Mouse (Mus musculus): ENCODE results near the gene Pglyrp1.

Gene Pglyrp1

DNA sequence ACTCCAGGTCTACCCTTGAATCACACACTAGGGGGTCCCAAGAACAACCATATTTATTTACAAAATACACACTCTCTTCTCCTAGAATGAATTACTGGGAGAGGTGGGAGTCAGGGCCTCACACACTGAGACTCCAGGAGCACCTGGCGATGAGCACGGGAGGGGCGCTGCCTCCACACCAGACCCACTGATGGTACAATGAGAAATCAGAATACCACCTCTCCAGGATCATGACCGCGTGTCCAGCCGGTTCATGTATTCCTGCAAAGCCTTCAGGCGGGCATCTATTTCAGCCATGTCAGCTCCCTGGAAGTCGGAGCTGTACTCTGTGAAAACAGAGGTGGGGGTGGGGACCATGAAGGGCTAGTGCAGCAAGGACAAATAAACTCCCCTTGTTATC lies 19.7 kb downstream of the Pglyrp1 start:
- no peak for DNase-seq

DNA sequence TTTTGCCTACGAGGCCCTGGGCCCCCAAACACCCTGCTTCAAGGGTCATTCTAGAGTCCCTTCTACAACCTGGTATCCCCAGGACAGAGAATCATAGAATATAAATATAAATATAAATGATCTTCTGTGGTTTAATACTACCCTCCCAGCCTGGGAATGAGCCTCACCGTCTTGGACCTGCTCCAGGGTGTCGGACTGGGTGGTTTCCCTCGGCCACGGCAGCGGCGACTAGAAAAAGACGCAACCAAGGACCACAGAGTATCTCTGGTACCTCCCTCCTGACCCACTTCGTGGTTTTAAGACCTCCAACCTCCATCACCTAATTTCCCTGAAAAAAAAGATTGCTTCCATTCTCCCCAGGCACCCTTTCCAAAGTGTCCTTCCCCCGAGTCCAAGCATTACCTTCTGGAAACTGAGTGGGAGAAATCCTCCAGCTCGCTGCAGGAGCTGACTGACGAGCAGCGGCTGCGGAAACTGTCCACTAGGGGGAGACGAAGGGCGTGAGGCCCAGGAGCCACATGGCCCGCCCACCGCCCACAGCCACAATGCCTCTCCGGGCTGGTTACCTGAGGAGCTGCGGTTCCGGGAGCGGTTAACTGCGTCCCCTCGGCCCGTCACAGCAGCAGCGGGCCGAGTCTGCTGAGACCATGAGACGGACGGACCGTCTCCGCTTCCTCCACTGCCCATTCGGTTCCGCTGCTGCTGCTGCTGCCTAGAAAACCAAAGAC lies 20.9 kb downstream of the Pglyrp1 start:
- peak; percentile 93 for DNase-seq

DNA sequence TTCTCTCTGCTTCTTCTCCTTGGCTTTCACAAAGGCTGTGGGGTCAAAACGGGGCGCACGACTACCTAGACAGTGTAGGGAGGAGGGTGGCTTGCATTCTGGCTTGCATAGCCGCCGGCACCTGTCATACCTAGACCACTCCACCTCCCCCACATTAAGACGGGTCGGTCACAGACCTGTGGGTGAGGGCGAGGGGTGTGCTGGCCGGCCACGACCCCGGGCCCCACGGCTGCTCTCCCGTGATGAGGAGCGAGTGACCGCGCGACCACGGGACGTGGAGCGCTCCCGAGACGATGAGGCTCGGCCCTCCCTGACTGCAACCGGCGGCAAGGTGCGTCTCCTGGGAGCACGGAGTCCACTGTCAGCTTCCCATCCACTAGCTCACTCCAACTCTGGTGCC lies 21.9 kb downstream of the Pglyrp1 start:
- no peak for DNase-seq

DNA sequence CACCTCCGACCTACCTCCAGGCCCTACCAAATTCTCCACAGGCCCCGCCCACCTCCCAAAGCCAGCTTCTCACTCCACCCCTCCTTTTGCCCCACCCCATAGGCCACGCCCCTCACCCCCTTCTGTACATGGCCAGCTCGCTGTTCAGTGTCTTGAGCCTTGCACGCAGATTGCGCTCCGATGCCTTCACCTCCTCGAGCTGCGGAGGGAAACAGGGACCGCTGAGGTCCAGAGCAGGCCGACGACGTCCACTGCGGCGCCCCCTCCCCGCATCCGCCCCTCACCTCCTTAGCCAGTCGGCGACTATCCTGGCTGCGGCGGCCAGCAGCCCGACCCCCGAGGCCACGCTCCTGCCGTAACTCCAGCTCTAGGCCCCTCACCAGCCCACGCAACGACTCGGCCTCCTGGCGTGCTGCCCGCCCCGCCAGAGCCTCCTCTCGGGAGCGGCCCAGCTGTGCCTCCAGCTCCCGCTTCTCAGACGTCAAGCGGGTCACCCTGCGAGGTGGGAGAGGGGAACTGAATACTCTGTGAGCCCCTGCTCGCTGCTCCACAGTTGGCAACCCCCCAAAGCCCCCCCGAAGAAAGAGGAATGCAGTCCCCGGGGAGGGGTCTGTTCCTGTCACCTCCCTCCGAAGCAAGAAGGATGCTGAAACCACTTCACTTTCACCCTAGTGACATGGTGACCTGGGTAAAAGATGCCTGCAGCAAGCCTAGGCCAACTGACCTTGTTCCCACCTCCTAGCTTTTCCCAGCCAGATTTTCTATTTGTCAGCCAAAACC lies 22.7 kb downstream of the Pglyrp1 start:
- DNase-seq = peak; percentile 77

DNA sequence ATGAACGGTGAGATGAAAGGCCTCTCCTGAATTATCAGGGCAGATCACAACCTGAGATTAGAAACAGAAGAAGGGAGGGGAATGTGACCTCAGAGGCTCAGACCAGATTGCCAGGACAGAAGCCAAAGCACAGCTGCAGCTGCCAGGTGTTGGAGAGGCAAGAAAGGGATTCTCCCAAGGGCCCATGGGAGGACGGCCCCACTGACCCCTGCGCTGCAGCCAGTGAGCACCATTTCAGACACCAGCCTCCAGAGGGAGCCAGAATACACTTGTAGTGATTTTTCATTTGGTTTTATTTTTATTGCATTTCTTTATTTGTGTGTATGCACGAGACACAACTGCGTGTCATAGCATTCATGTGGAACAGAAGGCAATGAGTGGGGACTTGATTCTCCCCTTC lies 25.4 kb downstream of the Pglyrp1 start:
- peak; percentile 67 for DNase-seq

DNA sequence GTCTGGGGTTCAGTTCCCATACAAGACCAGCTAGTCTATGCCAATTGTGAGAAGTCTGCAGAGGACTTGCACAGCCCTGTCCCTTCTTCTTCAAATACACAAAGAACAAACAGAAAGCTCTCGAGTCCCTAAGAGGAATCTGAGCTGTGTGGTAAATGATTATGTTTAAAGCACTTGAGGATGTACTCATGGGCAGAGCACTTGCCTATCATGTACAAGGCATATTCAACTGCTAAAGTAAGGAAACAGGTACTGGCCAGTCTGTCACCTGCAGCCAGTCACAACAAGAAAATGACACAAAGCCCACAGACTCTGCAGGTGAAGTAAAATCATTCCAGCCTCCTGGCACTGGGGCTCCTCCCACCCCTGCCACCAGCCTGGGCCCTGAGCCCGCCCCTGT lies 29.4 kb downstream of the Pglyrp1 start:
- no peak for DNase-seq

DNA sequence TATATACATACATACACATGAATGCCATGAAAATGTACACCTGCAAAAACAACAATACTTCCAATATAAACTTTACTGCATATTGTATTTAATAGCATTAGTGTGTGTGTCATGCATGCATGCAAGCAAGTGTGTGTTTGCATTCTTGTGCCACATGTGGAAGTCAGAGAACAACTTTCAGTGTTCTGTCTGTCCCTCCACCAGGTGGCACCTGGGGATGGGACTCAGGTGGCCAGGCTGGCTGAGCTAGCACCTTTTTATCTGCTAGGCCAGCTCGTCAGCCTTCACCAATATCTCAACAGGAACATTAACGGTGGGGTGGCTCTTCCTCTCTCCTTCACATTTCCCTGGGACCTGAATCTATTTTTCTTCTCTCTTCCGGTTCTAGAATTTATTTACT lies 31.4 kb downstream of the Pglyrp1 start:
- no peak for DNase-seq

DNA sequence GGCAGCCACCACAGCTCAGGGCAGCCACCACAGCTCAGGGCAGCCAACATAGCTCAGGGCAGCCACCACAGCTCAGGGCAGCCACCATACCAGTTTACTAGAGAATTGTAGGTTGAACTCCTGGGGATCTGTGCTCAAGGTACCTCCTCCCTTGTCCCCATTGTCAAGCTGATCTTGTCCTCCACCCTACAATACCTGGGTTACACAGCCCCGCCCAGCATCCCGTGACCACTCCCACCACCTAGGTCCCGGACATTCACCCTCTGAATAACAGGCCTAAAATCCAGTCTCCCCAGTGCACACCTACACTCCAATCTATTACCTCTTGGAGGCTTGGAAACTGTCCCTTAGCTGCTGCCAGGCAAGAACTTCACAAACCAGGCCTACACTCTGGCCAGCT lies 33.8 kb downstream of the Pglyrp1 start:
- no peak for DNase-seq

DNA sequence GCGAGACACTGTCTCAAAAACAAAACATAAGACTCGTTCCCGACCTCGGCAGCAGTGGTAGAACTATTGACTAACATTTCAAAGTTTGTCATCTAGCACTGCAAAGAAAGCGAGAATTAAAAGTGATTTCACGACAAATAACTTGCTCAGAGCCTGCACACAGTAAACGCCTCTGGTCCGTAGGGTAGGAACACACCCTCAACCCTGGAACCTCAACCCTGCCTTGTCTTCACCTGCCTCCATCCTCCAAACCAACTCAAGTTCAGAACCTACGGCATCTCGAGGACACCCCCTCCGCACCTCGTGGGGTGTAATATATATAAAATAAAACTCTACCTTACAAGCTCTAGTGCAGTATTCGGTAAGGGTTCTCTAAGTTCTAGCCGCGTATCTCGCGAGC lies 38.7 kb downstream of the Pglyrp1 start:
- no peak for DNase-seq

DNA sequence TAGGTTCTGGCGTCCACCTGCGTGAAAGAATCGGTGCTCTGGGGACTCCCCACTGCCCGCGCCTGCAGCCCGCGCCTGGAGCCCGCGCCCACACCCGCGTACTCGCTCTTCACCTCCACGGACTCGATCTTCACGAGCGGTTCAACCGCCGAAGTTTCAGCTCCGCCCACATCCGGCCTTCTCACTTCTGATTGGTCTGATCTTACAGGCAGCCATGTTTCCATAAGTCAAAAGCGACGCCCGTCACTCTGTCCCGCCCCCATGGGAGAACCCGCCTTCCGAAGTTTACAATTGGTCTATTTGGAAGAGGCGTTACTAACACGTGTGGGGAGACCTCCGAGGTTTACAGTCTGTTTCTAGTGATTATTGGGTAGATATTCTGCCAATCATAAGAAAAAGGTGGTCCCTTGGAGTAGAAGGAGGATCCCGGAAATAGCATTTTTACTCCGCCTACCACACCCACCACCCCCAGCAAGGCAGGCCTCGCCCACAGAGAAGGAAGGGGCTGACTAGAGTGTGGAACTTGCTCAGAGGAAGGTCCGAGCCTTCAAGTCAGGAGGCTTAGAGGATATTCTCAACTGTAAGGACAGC lies 39.2 kb downstream of the Pglyrp1 start, which contains the start of gene Ccdc61:
Ccdc61 (minus strand) TSS at position 175 of the 591 bp plus-strand sequence.
- peak; percentile 98 for DNase-seq

DNA sequence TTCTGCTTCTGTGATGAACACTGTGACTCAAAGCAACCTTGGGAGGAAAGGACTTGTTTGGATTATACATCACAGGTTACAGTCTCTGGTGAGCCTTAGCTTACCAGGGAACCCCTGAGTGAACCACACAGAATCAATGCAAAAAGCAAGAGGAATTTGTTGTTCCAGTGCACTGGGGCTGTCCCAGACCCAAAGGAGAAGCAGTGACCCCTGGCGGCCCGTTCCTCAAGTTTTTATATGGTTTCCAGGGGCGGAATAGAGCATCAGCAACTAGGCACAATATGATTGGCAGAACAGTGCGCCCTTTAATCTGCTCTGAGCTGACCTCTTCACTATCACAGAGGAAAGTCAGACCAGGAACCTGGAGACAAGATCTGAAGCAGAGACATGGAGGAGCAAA lies 45.1 kb downstream of the Pglyrp1 start:
- no peak for DNase-seq

DNA sequence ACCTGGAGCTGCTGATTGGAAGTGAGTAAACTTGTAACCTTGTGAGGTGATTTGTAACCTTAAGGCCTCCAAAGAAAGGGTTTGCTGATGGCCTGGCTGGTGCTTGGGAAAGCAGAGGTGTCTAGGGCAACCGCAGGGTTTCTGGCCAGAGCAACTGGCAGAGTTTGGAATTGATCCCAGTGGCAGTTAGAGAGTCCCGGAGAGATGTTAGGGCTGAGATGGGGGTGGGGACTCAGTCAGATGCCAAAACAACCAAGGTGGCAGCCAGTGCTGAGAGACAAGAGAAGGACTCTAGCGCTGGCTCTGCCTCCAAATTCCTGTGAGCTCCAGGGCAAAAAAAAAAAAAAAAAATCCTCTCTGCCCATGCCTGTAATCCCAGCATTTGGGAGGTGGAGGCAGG lies 46.8 kb downstream of the Pglyrp1 start:
- DNase-seq = no peak

DNA sequence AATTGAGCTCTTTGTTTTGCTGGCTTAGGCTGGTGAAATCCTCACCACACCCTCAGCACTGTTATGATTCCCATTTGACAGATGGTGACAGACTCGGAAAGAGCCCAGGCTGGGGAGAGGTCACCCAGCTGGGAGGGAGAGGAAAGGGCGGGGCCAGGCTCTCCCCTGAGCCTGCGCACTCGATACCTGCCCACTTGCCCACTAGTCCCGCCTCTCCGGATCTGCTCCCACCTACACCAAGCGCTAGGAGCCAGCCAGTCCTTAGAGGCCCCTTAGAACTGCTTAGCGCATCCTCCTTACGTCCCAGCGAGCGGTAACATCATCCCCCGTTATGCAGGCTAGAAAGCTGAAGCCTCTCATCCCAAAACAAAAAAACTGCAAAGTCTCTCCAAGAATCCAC lies 49.9 kb downstream of the Pglyrp1 start:
- DNase-seq = peak; percentile 71

DNA sequence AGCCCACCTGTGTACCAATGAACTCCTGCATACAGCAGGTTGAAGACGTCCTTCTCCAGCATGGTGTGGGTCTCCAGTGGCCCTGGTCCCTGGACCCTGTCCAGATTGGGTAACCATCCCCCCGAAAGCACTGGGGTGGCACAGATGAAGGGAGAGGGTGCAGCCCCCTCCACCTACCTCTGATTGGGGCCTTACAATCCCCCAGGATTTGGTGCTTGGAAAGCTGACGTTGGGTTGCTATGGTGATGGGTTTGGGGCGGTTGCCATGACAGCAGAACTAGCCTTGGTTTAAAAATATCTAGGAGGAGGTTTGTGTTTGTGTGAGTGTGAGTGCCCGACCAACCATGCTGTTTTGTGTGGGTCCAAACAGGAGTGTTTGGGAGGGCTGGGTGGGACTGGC lies 51.7 kb downstream of the Pglyrp1 start:
- peak; percentile 41 for DNase-seq

DNA sequence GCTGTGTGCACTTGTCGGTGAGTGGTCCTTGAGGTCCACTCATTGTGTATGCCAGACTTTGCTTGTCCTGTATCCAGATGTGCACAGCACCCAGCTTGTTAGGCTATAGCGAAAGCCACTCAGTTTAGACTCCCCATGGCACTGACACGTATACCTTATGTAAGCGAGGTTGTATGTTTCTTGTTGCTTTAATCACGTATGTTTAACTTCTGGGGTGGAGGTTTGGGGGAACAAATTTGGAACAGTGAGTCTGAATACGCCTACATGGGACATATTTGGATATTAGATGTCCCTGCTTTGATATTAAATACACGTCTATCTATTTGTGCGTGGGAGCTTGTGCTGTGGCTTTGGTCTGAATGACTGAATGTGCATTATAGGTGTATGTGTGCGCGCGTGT lies 52.1 kb downstream of the Pglyrp1 start:
- DNase-seq = no peak

DNA sequence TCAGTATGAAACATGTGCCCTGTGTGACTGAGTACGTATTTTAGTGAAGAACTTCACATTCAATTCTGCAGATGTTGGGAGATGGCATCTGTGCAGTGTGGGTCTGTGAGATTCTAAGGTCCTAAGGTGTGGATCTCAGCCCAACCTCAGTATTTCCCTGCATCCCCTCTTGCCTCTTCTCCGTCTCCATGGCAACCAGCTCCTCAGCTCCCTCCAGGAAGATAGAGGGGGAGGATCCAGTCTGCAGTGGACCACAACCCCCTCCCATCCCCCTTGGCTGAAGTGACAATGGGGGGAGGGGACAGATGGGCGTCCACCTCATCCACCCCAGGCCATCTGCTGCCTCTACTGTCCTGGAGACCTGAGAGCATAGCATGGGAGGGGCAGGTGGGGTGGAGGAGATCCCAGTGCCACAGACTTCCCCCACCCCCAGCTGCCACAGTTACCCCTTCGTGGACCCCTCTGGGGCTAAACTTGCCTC lies 52.6 kb downstream of the Pglyrp1 start:
- DNase-seq = peak; percentile 79

DNA sequence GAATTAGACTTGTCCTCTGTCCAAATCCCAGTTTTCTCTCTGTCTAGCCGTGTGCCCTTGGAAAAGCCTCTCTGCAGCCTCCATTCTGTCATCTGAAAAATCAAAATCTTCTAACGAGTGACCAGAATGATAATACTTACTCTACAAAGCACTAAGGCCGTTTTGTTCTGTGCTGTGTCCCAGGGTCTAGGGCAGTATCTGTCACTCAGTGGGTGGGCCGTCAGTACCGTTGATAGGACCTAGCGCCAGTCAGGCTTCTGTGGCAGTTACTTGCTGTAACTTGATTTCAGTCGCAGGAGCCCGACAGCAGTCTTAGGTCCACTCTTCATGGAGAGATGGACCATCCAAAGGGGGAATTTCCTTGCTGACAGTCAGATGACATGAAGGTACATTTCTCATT lies 53.2 kb downstream of the Pglyrp1 start:
- peak; percentile 56 for DNase-seq

DNA sequence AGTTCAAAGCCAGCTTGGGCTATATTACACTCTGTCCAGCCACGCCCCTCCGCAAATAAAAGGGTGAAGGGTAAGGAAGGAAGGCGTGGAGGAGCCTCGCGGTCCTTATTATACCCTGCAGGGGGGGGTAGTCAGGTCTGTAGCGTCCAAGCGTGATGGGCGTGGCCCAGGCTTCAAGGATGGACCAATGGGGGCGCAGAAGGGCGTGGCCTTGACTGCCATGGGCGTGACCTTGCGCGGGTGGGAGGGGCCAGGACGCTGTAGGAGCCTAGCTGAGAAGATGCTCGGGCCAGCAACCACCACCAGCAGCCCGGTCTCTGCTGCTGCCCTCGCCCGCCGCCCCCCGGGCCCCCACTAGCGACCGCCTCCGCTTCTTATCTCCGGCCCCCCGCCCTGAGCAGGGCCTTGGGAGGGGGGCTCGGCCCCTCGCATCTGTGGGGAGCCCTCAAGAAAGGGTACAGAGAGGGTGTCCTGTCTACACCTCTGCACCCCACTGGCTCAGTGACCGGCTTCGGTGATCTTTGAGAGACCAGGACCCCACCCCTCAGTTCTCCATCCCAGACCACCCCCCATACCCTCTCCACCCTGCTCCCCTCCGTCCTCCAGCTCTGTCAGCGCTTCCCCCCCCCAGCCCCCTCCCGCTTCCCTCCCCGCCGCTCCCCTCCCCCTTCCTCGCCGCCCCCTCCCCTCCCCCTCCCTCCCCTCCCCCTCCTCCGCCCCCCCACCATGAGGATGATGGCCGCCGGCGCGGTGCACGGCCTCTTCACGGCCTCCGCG lies 54.2 kb downstream of the Pglyrp1 start, which contains the start of gene Nova2:
Nova2 (plus strand) TSS at position 727 of the 777 bp plus-strand sequence.
- peak; percentile 96 for DNase-seq

DNA sequence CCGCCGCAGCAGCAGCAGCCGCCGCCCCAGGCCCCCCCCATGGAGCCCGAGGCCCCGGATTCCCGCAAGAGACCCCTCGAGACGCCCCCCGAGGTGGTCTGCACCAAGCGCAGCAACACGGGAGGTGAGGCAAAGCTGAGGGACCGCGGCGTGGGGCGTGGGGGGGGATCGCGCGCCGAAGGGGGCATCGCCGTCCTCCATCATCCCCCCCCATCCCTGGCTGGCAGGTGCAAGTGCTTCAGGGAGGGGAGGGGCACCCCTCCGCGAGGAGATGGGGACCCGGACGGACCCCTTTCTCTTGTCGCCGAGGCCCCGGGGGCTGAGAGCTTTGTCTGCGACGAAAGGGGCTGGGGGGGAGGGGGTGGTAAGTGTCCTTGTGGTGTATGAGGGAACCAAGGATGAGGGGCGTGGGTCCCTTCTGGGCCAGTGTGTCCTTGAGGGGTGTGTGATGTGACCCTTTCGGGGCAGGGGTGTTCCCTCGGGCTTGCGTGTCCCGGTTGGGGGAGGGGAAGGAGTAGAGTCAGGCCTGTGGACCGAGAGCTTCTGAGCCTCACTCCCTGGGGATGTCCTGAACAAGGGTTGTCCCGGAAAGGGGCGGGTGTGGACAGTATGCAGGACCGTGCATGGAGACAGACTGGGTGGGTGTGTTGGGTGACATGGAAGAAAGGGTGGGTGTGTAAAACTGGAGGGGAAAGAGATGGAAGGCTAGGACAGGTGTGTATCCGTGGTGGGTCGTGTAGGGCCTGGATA lies 55.1 kb downstream of the Pglyrp1 start:
- DNase-seq = peak; percentile 57

DNA sequence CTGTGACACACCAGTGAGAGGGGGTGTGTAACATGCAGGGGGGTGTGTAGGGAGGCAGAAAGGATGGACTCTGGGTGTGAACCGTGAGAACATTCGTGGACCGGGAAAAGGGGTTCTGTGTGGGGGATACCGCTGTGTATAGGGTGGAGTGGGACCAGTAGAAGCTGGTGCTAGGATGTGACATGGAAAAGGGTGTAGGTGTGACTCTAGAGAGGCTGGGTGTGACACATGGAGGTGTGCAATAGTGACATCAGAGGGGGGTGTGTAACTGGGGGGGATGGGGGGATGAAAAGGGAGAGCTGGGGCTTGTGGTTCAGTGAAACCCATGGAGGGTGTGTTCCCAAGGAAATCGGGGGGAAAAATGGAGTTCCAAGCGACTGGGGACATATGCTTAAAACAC lies 55.8 kb downstream of the Pglyrp1 start:
- peak; percentile 5 for DNase-seq

DNA sequence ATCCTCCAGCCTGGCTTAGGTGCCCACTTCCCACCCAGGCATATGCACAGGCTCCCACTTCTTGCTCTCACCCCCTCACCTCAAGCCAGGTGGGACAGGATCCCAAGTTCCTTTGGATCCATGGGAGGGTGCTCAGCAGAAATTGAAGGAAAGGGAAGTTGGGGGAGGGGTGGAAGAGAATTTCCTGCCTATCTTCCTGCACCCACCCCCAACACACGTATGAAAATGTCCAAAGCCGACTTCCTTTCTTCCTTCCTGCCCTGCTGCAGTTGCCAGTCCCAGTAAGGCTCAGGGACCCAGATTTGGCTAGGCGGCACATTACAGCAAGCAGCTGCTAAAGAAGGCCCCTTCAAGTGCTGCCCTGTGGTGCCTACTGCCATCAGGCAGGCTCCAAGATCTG lies 56.6 kb downstream of the Pglyrp1 start:
- no peak for DNase-seq
